Mouse (Mus musculus) MEL-GATA-1-ER (cell line): ENCODE results near the gene 1700088E04Rik.

Source experiments
- DNase-seq: peaks from one replicate; pipeline ENCODE4 v3.0.0-alpha.2; 2012; ENCODE audit warnings: low read depth; ENCODE audit errors: extremely low read depth

1700088E04Rik gene

GRCm38 (mm10) chr15:79140866-79141565 is at the start of gene 1700088E04Rik, which contains the start of gene Polr2f:
1700088E04Rik (minus strand) TSS chr15:79141253.
Polr2f (plus strand) TSS chr15:79141009.
- peak; percentile 77 for DNase-seq

DNA sequence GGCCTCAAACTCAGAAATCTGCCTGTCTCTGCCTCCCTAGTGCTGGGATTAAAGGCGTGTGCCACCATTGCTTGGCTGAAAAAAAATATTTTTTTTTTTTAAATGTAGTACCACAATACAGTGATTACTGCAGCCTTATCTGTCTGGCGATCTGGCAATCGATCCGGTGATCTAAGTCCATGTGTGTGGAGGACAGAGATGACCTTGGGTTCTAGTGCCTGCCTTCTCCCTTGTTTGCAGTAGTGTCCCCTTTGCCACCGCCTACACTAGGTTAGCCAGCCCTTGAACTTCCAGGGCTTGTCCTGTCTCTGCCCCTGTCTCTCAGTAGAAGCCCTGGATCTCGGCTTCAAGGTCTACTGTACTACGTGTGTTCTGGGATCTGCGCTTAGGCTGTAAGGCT is 46.8 kb upstream of the 1700088E04Rik start:
- DNase-seq, result no peak

DNA sequence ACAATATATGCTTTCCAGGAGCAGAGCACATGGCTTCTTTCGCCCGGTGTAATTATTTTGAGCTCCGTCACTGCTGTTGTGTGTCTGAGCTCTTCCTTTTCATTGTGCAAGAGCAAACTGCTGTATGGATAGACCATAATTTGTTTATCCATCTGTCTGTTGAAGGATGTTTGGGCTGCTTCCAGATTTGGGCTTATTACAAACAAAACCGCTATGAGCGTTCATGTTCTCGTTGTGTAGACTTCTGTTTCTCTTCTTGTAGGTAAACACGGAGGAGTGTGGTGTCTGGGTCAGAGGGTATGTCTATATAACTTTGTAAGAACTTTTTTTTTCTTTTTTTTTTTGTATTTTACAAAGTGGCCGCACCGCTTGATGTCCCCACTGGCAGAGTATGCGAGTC is 44.2 kb upstream of the 1700088E04Rik start:
- DNase-seq, result no peak

GRCm38 (mm10) chr15:79176905-79177304 is 35.9 kb upstream of the 1700088E04Rik start:
- no peak for DNase-seq

DNA sequence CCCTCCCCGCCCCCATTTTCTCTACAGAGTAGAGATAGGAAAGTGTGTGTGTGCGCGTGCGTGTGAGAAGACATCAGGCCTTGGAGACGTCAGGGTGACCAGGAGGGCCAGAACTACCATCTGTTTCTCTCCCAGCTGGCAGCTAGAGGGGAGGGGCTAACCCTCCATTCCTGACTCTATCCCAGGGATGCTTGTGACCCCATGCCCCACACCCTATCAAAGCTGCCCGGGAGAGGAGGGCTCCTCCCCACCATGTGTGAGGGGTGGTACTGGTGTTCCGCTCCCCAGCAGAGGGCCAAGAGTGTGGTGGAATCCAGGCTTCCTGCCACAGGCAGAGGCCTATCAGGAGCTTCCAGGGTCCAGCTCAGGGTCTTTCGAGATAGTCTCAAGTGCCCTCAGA is 25.7 kb upstream of the 1700088E04Rik start:
- DNase-seq, result no peak

GRCm38 (mm10) chr15:79165140-79165539 is 24.1 kb upstream of the 1700088E04Rik start, which contains the start of gene Sox10:
Sox10 (minus strand) TSS chr15:79165240.
- DNase-seq, result no peak

DNA sequence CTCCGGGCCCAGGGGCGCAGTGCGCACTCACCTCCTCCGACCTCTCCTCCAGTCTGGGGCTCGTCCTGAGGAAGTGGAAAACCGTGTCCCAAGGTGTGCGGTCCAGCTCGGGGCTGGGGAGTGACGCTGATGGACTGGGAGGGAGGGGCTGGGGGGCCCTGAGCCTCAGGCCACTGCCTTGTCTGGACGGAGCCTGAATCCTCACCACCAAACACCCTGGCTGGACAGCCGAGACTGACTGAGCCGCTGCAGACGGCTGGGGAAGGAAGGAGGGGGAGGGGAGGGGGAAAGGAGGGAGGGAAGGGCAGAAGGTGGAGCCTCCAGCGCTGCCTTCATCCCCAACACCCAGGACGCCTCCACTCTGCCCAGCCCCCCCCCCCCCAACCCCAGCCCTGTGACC is 23.2 kb upstream of the 1700088E04Rik start:
- no peak for DNase-seq

DNA sequence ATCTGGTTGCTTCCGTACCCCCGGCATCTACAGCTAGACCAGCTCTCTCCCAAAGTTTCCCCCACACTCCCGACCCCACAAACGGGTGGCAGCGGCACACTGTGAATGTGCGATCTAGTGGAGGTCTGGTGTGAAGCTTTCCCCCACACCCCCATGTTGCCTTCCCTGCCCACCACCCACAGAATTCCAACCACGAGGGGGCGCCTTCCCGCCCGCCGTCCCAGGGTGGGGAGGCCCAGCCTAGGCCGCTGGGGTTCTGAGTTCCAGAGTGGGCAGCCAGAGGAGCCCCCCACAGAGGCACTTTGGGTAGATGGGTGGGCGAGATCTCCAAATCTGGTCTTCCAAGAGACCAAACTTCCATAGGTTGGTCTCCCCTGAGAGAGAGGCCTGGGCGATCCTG is 21.8 kb upstream of the 1700088E04Rik start:
- DNase-seq, result no peak

DNA sequence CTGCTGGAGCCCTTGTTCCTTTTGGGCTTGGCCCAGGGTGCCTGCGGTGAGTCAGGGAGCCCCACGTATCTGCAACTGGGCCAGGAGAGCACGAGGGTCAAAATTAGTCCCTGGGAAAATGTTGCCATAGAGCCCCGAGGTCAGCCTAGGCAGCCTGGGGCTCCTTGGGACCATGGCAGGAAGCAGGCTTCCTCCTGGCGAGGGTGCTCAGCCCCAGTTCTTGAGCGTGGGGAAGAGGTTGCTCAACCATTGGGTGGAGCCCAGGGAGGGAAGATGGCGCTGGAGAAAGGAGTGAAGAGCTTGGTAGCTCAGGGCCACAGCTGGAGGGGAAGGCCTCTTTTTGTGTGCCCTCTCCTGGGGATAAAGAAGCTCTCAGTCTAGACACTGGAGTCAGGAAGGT is 21.2 kb upstream of the 1700088E04Rik start:
- DNase-seq, result no peak

- no peak for DNase-seq
These were observed 14.5 kb upstream of the 1700088E04Rik start for GRCm38 (mm10) chr15:79155572-79155971.

GRCm38 (mm10) chr15:79152709-79153108 is 11.7 kb upstream of the 1700088E04Rik start:
- no peak for DNase-seq

DNA sequence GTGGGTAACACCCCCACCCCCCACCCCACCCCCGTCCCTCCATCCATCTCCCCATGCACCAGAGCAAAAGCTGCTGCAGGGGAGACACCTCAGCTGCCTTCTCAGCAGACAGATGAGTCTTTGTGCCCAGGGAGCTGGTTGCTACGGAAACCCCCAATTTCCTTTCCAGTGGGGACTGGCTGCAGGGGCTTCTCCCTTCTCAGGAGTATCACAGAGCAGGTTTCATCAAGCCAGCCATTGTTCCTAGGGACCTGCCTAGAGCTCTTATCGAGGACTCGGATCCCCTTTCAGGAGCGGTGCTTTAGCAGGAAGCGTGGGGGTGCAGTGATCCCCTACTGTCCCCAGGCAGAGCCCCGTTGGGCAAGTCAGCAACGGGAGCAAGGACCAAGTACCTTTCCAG is 10.8 kb upstream of the 1700088E04Rik start:
- DNase-seq, result no peak

- peak; percentile 35 for DNase-seq
These were observed 7.5 kb upstream of the 1700088E04Rik start for GRCm38 (mm10) chr15:79148533-79148932.

DNA sequence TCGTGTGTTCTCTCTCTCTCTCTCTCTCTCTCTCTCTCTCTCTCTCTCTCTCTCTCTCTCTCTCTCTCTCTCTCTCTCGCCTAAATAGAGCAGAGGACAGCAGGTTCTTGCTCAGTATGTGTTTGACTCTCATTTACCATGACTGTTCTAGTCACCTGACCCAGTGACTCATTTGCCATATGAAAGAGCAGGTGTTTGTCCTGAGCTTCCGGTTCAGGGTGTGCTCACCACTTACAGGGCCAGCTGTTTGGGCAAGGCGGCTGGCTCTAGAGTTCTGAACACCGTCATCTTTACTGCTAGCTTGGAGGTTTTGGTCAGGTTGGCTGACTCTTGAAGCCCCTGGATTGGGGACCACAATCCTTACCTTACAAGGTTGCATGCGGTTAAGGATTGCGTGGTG is 4.5 kb upstream of the 1700088E04Rik start:
- no peak for DNase-seq

GRCm38 (mm10) chr15:79144021-79144420 is 3.0 kb upstream of the 1700088E04Rik start:
- peak; percentile 15 for DNase-seq

- no peak for DNase-seq
These were observed 2.3 kb upstream of the 1700088E04Rik start for GRCm38 (mm10) chr15:79143316-79143715.

- peak; percentile 13 for DNase-seq
These were observed 489 bp upstream of the 1700088E04Rik start for GRCm38 (mm10) chr15:79141566-79141917.

- DNase-seq, result no peak
These were observed 1.4 kb downstream of the 1700088E04Rik start for GRCm38 (mm10) chr15:79139640-79140039.

DNA sequence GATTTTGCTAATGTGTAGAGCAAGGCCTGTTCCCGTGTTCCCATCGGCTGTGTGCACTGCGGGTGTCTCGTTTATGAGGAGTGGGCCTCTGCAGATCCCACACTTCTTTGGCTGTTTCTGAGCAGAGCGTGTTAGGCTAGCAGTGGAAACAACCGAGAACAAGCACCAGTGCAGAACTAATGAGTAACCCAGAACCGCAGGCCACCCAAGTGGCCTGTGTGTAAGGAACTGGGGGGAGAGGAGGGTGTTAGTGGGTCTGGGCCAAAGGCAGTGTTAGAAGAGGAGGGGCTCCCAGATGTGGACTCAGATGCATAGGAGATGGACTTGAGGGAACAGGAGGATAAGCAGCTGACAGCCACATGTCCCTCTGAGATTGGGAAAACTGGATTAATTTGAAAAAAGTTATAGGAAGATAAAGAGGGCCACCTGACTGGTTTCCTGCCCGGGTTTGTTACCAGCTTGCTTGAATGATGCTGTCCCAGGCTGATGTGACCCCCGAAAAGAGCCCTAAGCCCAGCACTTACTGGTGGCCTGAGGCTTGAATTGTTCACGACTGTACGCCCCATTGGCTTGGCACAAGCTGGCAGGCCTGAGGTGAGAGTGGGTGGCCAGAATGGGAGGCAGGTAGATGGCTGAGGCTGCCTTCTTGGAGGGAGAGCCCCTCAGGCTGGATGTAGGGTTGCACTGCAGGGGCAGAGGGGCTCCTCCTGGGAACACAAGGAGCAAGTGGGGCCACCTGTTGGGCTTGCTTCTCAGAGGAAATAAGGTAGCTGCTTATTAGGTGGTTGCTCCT is 5.1 kb downstream of the 1700088E04Rik start:
- DNase-seq, result no peak

GRCm38 (mm10) chr15:79135332-79135731 is 5.7 kb downstream of the 1700088E04Rik start:
- DNase-seq, result no peak

- no peak for DNase-seq
These were observed 6.4 kb downstream of the 1700088E04Rik start for GRCm38 (mm10) chr15:79134496-79135270.

- no peak for DNase-seq
These were observed 7.8 kb downstream of the 1700088E04Rik start for GRCm38 (mm10) chr15:79133191-79133661.
